Mouse (Mus musculus) small intestine, adult 2 months (tissue): ENCODE measurements around the gene Rarb.

ENCODE experiments used
- CTCF ChIP-seq: fragments of 200-500 bp; IDR thresholded peaks from 2 replicates; pipeline ENCODE4 v1.5.1; 2012; ENCODE audit warnings: low read depth, mild to moderate bottlenecking, control low read depth, inconsistent platforms, low read length, moderate library complexity, mixed read lengths; ENCODE audit not compliant: insufficient replicate concordance, insufficient read length; ENCODE audit errors: extremely low read depth
- POLR2A ChIP-seq: fragments of 200-500 bp; IDR thresholded peaks from 2 replicates; pipeline ENCODE4 v1.6.1; 2012; ENCODE audit warnings: low read depth, mild to moderate bottlenecking, control low read depth, inconsistent platforms, low read length, moderate library complexity

DNA sequence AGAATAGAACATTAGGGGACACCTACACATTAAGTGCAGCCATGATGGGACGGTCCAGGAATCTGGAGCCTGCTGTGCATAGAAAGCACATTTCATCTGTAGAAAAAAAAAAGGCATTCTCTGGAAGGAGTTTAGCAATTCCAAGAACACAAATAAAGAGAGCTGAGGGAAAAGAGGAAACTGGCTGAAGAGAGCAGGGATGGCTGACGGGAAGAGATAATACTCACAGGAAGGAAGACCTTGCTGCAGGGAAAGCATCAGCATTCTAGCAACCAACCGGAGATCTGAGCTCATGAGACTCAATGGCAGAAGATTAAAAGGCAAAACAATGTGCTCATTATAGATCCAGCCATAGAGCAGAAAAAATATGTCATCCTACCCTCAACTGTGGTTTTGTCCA, 12.8 kb downstream of the Rarb start:
- no peak for TF ChIP-seq CTCF
- no peak for TF ChIP-seq POLR2A
